Comparison of ENCODE assay signal across 16 mouse cellular contexts in genomic region chr9:72166611-72167010, GRCm38 (mm10). TPM values are rescaled to one million over a fixed set of nuclear protein-coding genes. Genes with fewer than 3 reads are reported as not detected.
A peak's percentile ranks its signal among the peaks of the same experiment; 100 is the strongest.
DNase-seq lines count a peak whose midpoint lies in the region; TF ChIP-seq lines count a peak whose summit lies in the region.
"Had no signal": no experiment of that assay in that cellular context is flagged by ENCODE, and none has a peak within 500 bp of the region (broad histone marks: within the 10 kb centered on the region; RNA-seq: fewer than 3 reads in every experiment).

No protein-coding gene starts in this region.

- dilution Hi-C loops in CH12.LX (cut with MboI; ENCODE audit: extremely low pct_ligation_motif_present, extremely low pct_unique_long_range_greater_than_20kb, low sequenced_read_pairs): no loop called here

- peaks cover 2 to 21% of the 10 kb centered on the region in 2 experiments; a peak in 3 of 4 replicates for H3K4me1 ChIP-seq in CH12.LX (ENCODE audit: control insufficient read depth in 1 of 2, insufficient read depth in 2 of 2)

- no peak for TF ChIP-seq POLR2A in CH12.LX (IDR thresholded peaks at IDR 0.05; ENCODE audit: low read depth, low read length)

- TF ChIP-seq CTCF in CH12.LX (conservative IDR thresholded peaks at IDR 0.05 in 1 of 2, IDR thresholded peaks at IDR 0.05 in 1 of 2; ENCODE audit: low read depth in 2 of 2, low read length in 2 of 2): no peak

- intact Hi-C loops in gastrocnemius, postnatal 14 days (cut with DNase I; ENCODE audit: low total_unique reads): no loop called here

- no peak overlapping the region for H3K9ac ChIP-seq in CH12.LX (ENCODE audit: insufficient read depth, low read depth)
- H3K9ac ChIP-seq: embryonic facial prominence, embryonic 12.5 days; forebrain, embryonic 12.5 days; hindbrain, embryonic 14.5 days had no signal

- H3K9me3 ChIP-seq in CH12.LX (replicated peaks; ENCODE audit: low read length): no peaks in the 10 kb centered on the region
- H3K9me3 ChIP-seq: embryonic facial prominence, embryonic 12.5 days; forebrain, embryonic 12.5 days; hindbrain, embryonic 10.5 days had no signal

- H3K4me2 ChIP-seq in CH12.LX (ENCODE audit: insufficient read depth, low read depth, poor library complexity, severe bottlenecking): 0 out of 2 replicates have a peak overlapping the region, but pooled peaks have one; percentile 8
- H3K4me2 ChIP-seq: embryonic facial prominence, embryonic 12.5 days; forebrain, embryonic 12.5 days; heart, embryonic 11.5 days; hindbrain, embryonic 14.5 days had no signal

- H3K79me2 ChIP-seq in CH12.LX (replicated peaks; ENCODE audit: control insufficient read depth, extremely low read depth, insufficient read depth, poor library complexity, severe bottlenecking): no peaks in the 10 kb centered on the region

- DNase-seq in spleen, postnatal 36 days (ENCODE audit: low spot score in 2 of 2): peak; percentile 27 to 32
- no peak for DNase-seq in spleen, postnatal 14 days (ENCODE audit: low spot score in 2 of 2)
- DNase-seq in CH12.LX (ENCODE audit: extremely low read depth): peak; percentile 38
- DNase-seq in thymus, postnatal 14 days: peak; percentile 52
- no peak for DNase-seq in layer of hippocampus, postnatal 36 days
- DNase-seq in gastrocnemius, postnatal 14 days: no peak
- DNase-seq: adrenal gland, postnatal 10 days; cerebellum, adult 11-12 months; cerebellum, adult 9-10 months; cerebellum, postnatal 25 days; gastrocnemius, postnatal 25 days had no signal

- H3K27ac ChIP-seq in CH12.LX (ENCODE audit: insufficient read depth, low read depth): no peak overlapping the region
- H3K27ac ChIP-seq: embryonic facial prominence, embryonic 12.5 days; forebrain, embryonic 12.5 days; hindbrain, embryonic 10.5 days; hindbrain, embryonic 14.5 days had no signal

- no peak for TF ChIP-seq EP300 in CH12.LX (IDR thresholded peaks at IDR 0.05; ENCODE audit: low read length)

- H3K27me3 ChIP-seq in CH12.LX (replicated peaks): no peaks in the 10 kb centered on the region
- H3K27me3 ChIP-seq: embryonic facial prominence, embryonic 12.5 days had no signal

- no peak for TF ChIP-seq RAD21 in CH12.LX (IDR thresholded peaks at IDR 0.05; ENCODE audit: low read depth, low read length)

- H3K4me3 ChIP-seq in CH12.LX (replicated peaks in 1 of 3; ENCODE audit: low read depth in 2 of 3, low read length in 2 of 3, poor library complexity in 1 of 3): no peak overlapping the region
- H3K4me3 ChIP-seq: embryonic facial prominence, embryonic 12.5 days; forebrain, embryonic 12.5 days; hindbrain, embryonic 10.5 days had no signal

- in situ Hi-C loops in CH12.LX (cut with MboI; ENCODE audit: low pct_ligation_motif_present, low pct_unique_long_range_greater_than_20kb, low sequenced_read_pairs): no loop called here

- H3K36me3 ChIP-seq in CH12.LX (replicated peaks in 1 of 2; ENCODE audit: control insufficient read depth in 1 of 2, insufficient read depth in 1 of 2, low read length in 1 of 2): no peaks in the 10 kb centered on the region
- H3K36me3 ChIP-seq: embryonic facial prominence, embryonic 12.5 days; forebrain, embryonic 12.5 days; hindbrain, embryonic 10.5 days had no signal

TF ChIP-seq in CH12.LX, 34 proteins besides CTCF, POLR2A, EP300 and RAD21:
- TF ChIP-seq MXI1 (IDR thresholded peaks at IDR 0.05; ENCODE audit: low read depth, low read length) (no peak), RCOR1 (conservative IDR thresholded peaks at IDR 0.05; ENCODE audit: low read depth, low read length) (no peak), MYC (IDR thresholded peaks at IDR 0.05; ENCODE audit: low read depth, low read length) (no peak), ZNF384 (IDR thresholded peaks at IDR 0.05; ENCODE audit: low read depth, low read length) (no peak; the same call in 1 of the 2 replicates), MEF2A (IDR thresholded peaks at IDR 0.05; ENCODE audit: borderline replicate concordance, low read depth, low read length) (no peak), ZMIZ1 (IDR thresholded peaks at IDR 0.05; ENCODE audit: low read depth, low read length) (no peak), USF2 (conservative IDR thresholded peaks at IDR 0.05; ENCODE audit: low read depth, low read length) (no peak), USF1 (IDR thresholded peaks at IDR 0.05; ENCODE audit: low read depth, low read length) (no peak), TBP (conservative IDR thresholded peaks at IDR 0.05; ENCODE audit: low read depth, low read length) (no peak), IRF4 (IDR thresholded peaks at IDR 0.05; ENCODE audit: low read depth, low read length) (no peak), MAZ (IDR thresholded peaks at IDR 0.05; ENCODE audit: low read depth, low read length) (no peak), CHD1 (IDR thresholded peaks at IDR 0.05; ENCODE audit: low read depth, low read length) (no peak)

RNA-seq across cellular contexts. Expression of gene Tcf12, which starts 54.9 kb away (rescaled TPM):
- total RNA-seq in CH12.LX (2012; rRNA removed): 42.3 and 43.5 TPM in 2 replicates
- 41.7 and 49.5 TPM in 2 replicates for total RNA-seq in CH12.LX (2014; rRNA removed)
- polyA plus RNA-seq in CH12.LX (2012; ENCODE audit: insufficient read length, low read depth): 34.0 and 41.4 TPM in 2 replicates
- 10 to 100 TPM; 60.7 to 61.2 TPM for total RNA-seq in layer of hippocampus, postnatal 36 days (2021)
- 10 to 100 TPM; 42.9 to 48.7 TPM for total RNA-seq in gastrocnemius, postnatal 14 days (2021)

Comparison
In these comparisons a context has a peak if more than half of its experiments do, and no peak if none do; other contexts are left out.
1. DNase-seq: peak in spleen, postnatal 36 days (2 of 2), CH12.LX (single experiment) and thymus, postnatal 14 days (single experiment); none in spleen, postnatal 14 days (0 of 2), layer of hippocampus, postnatal 36 days (0 of 2) and gastrocnemius, postnatal 14 days (single experiment).